Mouse (Mus musculus) MN1 (cell line): Measurements from ENCODE around the gene Nr3c2.

ENCODE experiments used
- DNase-seq: peaks from one replicate; pipeline ENCODE4 v3.0.0-alpha.2; 2016; ENCODE audit warnings: low spot score

The Nr3c2 gene

DNA sequence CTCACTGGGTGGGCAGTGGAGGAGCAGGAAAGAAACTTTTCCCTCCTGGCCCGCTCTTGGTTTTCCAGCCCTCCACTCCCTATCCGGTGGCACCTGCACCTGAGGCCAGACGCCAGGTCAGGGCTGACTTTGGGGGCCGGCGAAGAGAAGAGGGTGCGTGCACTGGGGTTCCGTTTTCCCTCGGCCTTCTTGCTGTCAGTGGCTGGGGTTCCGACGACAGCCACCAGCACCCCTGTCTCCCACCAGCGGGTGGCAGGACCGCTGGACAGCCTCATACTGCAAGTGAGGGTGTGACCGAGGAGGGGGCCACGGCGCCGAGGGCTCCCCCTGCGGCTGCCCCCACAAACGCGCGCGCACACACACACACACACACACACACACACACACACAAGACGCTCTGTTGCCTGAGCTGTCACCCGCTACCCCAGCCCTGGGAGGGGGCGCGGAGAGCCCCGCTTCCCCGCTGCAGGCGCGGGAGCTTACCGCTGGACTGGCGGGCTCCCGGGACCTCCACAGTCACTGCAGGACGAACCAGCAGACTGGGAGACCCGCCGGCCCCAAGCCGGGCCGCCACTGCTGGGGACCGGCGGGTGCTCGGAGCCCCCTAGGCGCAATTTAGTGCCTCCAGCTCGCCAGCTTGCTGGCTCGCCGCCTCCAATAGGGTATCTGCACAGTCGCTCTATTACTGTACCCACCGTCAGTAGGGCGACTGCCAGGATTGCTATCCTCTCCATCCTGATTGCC lies at the start of gene Nr3c2:
TSS of gene Nr3c2 (plus strand) at position 32 of the 744 bp plus-strand sequence.
- DNase-seq = no peak

DNA sequence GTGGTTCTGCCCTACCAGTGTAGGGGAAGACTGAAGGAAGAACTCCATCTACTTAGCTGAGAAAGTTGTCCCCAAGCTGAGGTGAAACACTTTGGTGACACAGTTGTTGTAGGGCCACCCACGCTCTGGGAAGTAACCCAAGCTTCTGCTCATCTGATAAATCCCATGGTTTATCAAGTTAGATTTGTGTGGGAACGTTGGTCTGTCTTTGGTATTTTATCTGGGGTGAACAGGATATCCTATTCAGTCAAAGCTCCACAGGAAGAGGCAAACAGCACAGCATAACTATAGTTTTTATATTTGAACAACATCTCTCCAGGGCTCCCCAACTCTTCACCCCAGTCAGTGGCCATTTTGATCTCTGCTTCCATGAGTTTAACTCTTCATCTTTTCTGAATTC lies 40.7 kb upstream of the Nr3c2 start:
- DNase-seq = no peak

- no peak for DNase-seq
Measured at GRCm38 (mm10) chr8:76859709-76860108, 39.5 kb upstream of the Nr3c2 start.

- no peak for DNase-seq
Measured at GRCm38 (mm10) chr8:76863066-76863465, 36.2 kb upstream of the Nr3c2 start.

DNA sequence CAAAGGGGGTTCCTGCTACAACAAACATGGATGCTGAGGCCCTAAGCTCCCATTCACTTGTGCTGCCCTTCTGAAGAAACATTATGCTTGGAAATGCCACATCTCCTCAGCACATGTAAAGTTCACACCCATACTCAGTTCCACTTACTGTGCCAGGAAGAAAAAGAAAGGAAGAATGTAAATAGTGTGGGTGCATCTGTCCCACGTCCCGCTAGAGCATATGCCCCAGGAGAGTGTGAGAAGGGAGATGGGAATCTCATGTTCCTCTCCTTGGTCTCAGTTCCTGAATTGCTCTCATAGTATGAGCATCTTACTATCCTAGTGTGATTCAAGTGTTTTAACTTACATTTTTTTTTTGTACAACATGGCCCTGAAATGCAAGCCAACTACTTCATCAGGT lies 22.4 kb upstream of the Nr3c2 start:
- no peak for DNase-seq

GRCm38 (mm10) chr8:76897050-76897449 lies 2.2 kb upstream of the Nr3c2 start:
- DNase-seq = no peak

DNA sequence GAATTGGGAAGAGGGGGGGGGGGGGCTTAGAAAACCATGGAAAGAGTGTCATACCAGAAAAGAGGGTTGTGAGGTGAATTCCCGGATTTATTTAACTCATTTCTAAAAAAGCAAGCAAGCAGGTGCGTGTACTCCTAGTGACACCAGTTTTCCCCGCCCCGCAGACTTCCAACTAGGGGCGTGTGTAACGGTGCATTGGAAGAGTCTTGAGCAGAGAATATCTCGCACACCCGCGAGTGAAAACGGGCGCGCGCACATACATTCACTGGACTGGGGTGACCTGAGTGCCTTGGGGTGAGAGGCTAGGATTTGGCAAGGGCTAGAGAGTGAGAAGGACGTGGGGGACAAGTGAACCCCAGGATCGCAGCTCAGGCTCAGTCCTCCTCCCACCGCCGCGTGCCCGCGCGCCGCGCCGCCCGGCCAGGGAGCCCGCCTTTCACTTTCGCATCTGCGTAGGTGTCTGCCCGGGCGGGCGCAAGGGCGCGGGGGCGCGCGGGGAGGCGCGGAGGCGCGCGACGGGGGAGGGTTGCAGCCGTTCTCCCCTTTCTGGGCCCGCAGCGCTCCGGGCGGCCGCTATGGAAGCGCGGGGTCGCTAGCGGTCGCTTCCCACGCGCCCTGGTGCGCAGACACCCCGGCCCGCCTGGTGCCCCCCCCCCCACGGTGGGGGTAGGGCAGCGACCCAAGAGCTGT lies 376 bp upstream of the Nr3c2 start:
- DNase-seq = no peak

- DNase-seq = no peak
Measured at GRCm38 (mm10) chr8:76900155-76901141, 1.2 kb downstream of the Nr3c2 start.

DNA sequence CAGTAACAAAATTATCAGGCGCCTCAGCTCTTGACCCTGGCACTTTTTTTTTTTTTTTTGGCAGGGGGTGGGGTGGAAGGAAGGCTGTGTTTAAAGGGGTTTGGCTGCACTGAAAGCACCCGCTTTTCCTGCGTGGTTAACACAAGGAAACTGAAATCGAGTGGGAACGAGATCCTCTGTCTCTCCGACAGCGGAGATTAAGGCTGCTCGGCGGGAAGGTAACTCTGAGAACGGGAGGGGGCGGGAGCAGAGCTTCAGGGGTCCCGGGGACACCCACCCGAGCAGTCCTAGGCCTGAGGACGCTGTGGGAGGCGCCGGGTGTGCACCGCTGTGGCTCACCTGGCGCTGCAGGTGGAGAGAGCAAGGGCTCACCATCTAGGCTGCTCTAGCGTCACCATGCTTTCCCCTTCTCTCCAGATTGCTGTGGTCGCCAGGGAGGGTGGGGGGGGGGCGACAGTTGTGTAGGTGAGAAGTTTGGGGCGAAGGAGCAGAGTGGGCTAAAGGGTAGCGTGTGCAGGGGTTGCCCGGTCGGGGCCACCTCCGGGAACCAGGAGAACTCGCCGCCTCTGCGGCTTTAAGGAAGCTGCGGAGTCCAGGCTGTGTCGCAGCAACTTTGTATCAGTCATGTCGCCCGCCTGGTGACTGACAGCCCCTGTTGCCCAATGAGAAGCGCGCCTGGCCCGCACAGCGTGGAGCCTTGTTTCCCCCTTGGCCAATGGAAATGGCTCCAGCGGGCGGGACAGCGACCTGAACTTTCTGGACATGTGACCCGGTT lies 2.4 kb downstream of the Nr3c2 start:
- DNase-seq = no peak

GRCm38 (mm10) chr8:76902205-76903078 lies 3.2 kb downstream of the Nr3c2 start:
- DNase-seq = no peak

DNA sequence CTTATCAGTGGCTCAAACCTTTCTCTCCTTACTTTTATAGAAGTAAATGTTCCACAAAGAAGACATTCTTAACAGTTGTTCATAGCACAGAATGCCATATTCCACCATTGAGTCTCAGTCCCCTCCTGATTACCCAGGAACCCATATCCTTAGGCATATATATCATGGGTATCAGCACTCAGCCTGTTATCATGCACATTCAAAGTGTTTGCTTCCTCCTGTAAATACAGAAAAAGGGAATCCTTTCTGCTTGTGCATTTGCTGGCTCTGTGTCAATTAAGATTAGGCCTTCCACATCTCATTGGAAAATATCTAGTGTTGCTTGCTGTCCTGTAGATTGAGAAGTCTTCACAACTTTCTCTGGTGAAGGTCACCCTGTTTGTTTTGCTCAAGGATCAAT lies 12.0 kb downstream of the Nr3c2 start:
- DNase-seq = no peak

GRCm38 (mm10) chr8:76912678-76913077 lies 13.4 kb downstream of the Nr3c2 start:
- DNase-seq = no peak

- DNase-seq = no peak
Measured at GRCm38 (mm10) chr8:76913207-76913606, 14.0 kb downstream of the Nr3c2 start.

GRCm38 (mm10) chr8:76915260-76915659 lies 16.0 kb downstream of the Nr3c2 start:
- DNase-seq = no peak

DNA sequence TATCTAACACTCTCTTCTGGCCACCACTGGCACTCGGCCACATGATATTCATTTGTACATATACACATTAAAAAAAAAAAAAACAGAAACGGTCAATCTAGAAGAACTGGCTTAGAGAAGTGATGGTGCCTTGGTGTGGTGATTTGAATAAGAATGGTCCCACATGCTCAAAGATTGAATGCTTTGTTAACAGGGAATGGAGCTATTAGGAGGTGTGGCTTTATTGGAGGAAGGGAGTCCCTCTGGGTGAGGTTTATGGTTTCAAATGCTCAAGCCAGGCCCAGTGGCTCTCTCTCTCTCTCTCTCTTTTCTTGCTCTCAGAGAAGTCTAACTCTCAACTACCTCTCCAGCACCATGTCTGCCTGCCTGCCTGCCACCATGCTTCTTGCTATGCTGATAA lies 20.3 kb downstream of the Nr3c2 start:
- no peak for DNase-seq

DNA sequence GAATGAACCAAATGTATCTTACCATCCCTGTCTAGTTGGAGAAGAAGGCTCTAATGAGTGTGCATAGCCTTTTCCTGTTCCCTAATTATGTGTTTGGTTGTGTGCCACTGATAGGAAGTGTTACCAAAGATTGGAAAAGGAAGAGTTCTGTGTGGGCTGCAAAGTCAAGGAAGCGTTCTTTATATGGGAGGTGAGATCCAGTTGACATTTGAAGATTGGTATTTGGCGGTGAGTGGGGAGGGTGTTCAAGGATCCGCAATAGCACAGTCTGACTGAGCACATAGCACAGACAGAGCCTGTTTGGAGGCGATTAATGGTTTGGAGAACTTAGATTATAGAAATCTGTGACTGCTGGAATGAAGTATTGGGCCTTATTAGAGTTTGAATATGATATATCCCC lies 24.9 kb downstream of the Nr3c2 start:
- DNase-seq = no peak

GRCm38 (mm10) chr8:76928326-76928725 lies 29.1 kb downstream of the Nr3c2 start:
- no peak for DNase-seq

GRCm38 (mm10) chr8:76928808-76929207 lies 29.6 kb downstream of the Nr3c2 start:
- no peak for DNase-seq

DNA sequence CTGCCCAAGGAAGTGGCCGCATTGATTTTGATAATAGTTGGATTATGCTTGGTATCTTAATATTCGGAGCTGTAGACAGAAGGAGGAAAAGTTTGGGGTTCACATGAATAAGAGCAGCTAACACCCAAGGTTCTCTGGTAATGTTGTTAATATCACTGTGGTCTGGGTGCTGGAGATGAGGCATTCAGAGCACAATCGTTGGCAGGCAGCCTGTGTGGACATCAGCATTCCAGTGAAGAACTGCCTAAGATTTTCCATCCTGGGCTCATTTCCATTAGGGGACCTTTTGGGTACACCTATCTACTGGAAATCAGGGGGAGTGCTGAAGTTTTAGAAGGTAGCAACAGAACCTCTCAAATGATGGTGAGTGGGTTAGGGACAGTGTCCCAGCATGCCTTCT lies 65.8 kb downstream of the Nr3c2 start:
- no peak for DNase-seq

GRCm38 (mm10) chr8:76971187-76971586 lies 71.9 kb downstream of the Nr3c2 start:
- no peak for DNase-seq
